Mouse (Mus musculus) forebrain, embryonic 12.5 days (tissue): ENCODE data around the gene Pik3r1. TPM values are rescaled to one million over a fixed set of nuclear protein-coding genes. Genes with fewer than 3 reads are reported as not detected.

Experiments
- ATAC-seq: fragments of 200-750 bp; cut with Nextera tagmentation; 2 replicates; pipeline ENCODE4 v1.8.0; 2017; ENCODE audit warnings: moderate TSS enrichment; ENCODE audit not compliant: low FRiP score
- H3K27ac ChIP-seq: fragments of 300-500 bp; sonication (generic); 2 replicates; pipeline ENCODE4 v1.5.1; 2016; ENCODE audit warnings: mild to moderate bottlenecking
- H3K27me3 ChIP-seq: fragments of 300-500 bp; sonication (generic); 2 replicates; pipeline ENCODE4 v1.6.1; 2016; ENCODE audit warnings: mild to moderate bottlenecking
- H3K36me3 ChIP-seq: fragments of 300-500 bp; sonication (generic); replicated peaks from 2 replicates; pipeline ENCODE4 v1.6.1; 2016; ENCODE audit warnings: mild to moderate bottlenecking
- H3K4me1 ChIP-seq: fragments of 300-500 bp; sonication (generic); 2 replicates; pipeline ENCODE4 v1.6.1; 2016
- H3K4me2 ChIP-seq: fragments of 300-500 bp; sonication (generic); 2 replicates; pipeline ENCODE4 v1.6.1; 2016; ENCODE audit warnings: mild to moderate bottlenecking, moderate library complexity
- H3K4me3 ChIP-seq: fragments of 300-500 bp; sonication (generic); replicated peaks from 2 replicates; pipeline ENCODE4 v1.5.1; 2016; ENCODE audit warnings: mild to moderate bottlenecking
- H3K9ac ChIP-seq: fragments of 300-500 bp; sonication (generic); 2 replicates; pipeline ENCODE4 v1.6.1; 2016; ENCODE audit warnings: mild to moderate bottlenecking
- H3K9me3 ChIP-seq: fragments of 300-500 bp; sonication (generic); 2 replicates; pipeline ENCODE4 v1.6.1; 2016
- WGBS: fragments of 180-500 bp; shearing (Covaris S2); methylation state at CpG from one replicate; pipeline ENCODE4 v1.1.7; 2016; 5-methylcytosine and 5-hydroxymethylcytosine counted together
- polyA plus RNA-seq: library from polyadenylated mRNA; unstranded; fragments of >200 nt; fragmentation: Nextera tagmentation; extraction: Ambion mirVana; gene quantifications from 2 replicates; pipeline ENCODE4 v1.2.1, GENCODE M21; 2016

The Pik3r1 gene
- polyA plus RNA-seq, 1 experiment from 2014 or later = 20.4 TPM

DNA sequence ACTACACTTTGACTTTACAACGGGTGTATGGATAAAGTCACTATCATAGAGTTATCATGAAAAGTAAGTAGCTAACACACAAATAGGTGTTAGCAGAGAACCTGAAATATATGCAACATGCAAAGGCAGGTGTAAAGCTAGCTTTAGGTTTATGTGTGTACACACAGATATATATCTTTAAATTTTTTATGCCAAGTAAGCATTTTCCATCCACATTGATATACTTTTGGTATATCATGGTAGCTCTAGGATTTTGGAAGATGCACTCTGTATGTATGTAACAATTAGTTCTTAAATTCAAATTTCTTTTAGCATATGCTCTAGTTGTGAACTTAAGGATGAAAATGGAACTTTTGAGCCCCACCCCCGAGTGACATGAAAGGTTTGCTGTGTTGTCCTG is 24.0 kb downstream of the Pik3r1 start:
- 88% methylated on average over 2 of the region's 2 CpGs for WGBS
- no peak overlapping the region for H3K9ac ChIP-seq
- no peak overlapping the region for H3K27ac ChIP-seq
- H3K9me3 ChIP-seq = no peaks in the 10 kb centered on the region
- no peak for ATAC-seq
- H3K4me1 ChIP-seq = no peaks in the 10 kb centered on the region
- no peak overlapping the region for H3K4me2 ChIP-seq
- H3K27me3 ChIP-seq = no peaks in the 10 kb centered on the region
- H3K36me3 ChIP-seq = no peaks in the 10 kb centered on the region
- no peak overlapping the region for H3K4me3 ChIP-seq

DNA sequence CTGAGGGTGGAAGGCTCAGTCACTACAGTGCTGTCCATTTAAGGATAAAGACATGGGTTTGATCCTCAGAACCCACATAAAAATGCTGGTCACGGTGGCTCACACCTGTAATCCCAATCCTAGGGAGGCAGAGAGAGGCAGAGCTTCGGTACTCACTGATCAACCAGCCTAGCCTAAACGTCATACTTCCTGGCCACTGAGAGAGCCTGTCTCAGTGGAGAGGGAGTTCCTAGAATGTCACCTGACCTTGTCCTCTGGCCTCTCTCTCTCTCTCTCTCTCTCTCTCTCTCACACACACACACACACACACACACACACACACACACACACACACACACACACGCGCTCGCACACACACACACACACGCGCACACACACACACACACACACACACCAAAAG is 24.8 kb downstream of the Pik3r1 start:
- ATAC-seq = no peak
- no peaks in the 10 kb centered on the region for H3K27me3 ChIP-seq
- no peak overlapping the region for H3K9ac ChIP-seq
- H3K9me3 ChIP-seq = no peaks in the 10 kb centered on the region
- no peak overlapping the region for H3K4me3 ChIP-seq
- no peak overlapping the region for H3K4me2 ChIP-seq
- no peaks in the 10 kb centered on the region for H3K36me3 ChIP-seq
- H3K27ac ChIP-seq = no peak overlapping the region
- H3K4me1 ChIP-seq = peaks cover 4% of the 10 kb centered on the region
- WGBS = 81% methylated on average over 6 of the region's 8 CpGs

DNA sequence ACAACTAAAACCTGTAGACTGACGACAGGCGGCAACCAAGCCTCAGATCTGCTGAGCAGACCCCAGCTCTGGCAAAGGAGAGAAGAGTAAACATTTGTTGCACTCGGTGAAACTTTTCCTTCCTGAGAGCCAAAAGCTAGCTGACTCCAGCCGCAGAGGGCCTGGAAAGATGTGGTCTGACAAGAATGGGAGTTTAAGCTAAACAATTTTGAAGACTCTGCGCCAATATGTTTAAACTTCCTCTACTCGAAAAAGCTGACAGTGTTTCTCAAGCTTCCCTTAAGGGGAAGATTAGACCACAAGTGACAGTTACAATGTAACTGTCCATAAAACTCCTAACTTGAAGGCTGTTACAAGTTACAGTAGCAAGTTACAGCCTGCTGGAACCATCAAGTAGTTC is 25.4 kb downstream of the Pik3r1 start:
- H3K9ac ChIP-seq = no peak overlapping the region
- H3K27me3 ChIP-seq = no peaks in the 10 kb centered on the region
- ATAC-seq = no peak
- peaks cover 4% of the 10 kb centered on the region for H3K4me1 ChIP-seq
- H3K4me2 ChIP-seq = no peak overlapping the region
- WGBS = 92% methylated on average over 6 of the region's 6 CpGs
- no peaks in the 10 kb centered on the region for H3K9me3 ChIP-seq
- no peaks in the 10 kb centered on the region for H3K36me3 ChIP-seq
- no peak overlapping the region for H3K4me3 ChIP-seq
- no peak overlapping the region for H3K27ac ChIP-seq

DNA sequence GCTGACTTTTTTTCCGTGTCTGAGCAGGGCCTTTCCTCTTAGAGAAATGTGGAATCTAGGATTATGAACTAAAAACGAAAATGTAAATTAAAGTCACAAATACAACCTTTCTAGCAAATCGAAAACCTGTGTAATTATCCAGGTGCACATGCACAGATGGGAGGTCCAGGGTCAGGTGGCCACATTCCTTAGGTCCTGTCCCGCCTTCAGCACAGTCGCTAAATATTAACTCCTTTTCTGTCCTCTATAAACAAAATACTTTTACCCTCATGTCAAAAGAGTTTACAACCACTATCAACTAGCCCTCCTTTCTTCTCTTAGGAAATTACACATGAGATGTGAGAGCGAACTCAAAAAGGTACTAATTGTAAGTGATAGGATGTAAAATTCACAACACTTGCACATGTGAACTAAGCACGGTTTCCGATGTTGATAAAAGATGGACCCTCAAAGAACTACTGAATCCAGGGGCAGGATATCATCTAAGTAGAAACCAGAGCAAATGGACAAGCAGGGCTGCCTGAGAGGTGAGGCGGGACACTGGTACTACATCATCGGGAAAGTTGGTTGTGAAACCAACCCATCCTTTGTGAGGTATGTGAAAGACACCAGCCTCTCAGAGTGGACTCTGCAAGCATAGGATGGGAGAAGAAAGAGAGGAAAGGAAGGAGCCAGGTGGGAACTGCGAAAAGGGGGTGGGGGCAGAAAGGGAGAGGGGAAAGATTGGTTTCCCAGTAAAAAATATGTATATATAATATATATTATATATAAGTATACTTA is 26.3 kb downstream of the Pik3r1 start:
- no peak for ATAC-seq
- H3K4me3 ChIP-seq = no peak overlapping the region
- H3K36me3 ChIP-seq = no peaks in the 10 kb centered on the region
- peaks cover 4% of the 10 kb centered on the region for H3K4me1 ChIP-seq
- no peaks in the 10 kb centered on the region for H3K9me3 ChIP-seq
- 0 out of 2 replicates have a peak, but pooled peaks cover under 1% of the 10 kb centered on the region for H3K27me3 ChIP-seq
- 93% methylated on average over 11 of the region's 11 CpGs for WGBS
- no peak overlapping the region for H3K4me2 ChIP-seq
- H3K27ac ChIP-seq = no peak overlapping the region
- H3K9ac ChIP-seq = no peak overlapping the region

DNA sequence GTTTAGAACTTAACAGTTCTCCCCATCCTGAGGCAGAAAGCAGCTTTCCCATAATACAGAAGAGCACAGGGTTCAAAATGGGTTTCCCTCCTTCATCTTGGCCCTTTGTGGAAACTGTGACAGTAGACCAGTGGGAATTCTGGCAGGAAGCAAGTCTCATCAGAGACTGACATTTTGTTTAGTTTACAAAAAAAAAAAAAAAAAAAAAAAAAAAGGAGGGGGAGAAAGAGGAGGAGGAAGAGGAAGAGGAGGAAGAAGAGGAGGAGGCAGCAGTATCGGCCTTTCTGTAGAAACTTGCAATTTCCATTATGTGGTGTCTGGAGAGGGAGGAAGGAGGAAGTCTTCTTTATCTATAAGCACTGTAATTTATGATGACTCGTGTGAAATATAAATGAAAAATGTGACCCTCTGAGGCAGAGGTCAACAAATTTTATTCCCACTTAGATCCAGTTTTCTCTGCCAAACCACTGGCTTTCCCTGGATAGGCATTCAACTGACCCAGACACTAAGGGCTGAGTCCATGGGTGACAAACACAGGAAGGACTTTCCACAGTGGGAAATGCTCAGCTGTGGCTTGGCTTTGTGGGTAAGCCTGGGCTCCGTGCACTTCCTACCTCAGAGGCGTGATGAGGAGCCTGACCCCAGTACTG is 28.2 kb downstream of the Pik3r1 start:
- Histone ChIP-seq H3K4me2 (no peak overlapping the region), H3K36me3 (no peaks in the 10 kb centered on the region), H3K9ac (no peak overlapping the region), H3K9me3 (no peaks in the 10 kb centered on the region), H3K27me3 (0 out of 2 replicates have a peak, but pooled peaks cover 3% of the 10 kb centered on the region), H3K4me1 (peaks cover 4% of the 10 kb centered on the region), H3K4me3 (no peak overlapping the region), H3K27ac (no peak overlapping the region)
- WGBS = 90% methylated on average over 4 of the region's 4 CpGs
- no peak for ATAC-seq

- Histone ChIP-seq H3K4me3 (no peak overlapping the region), H3K27me3 (0 out of 2 replicates have a peak, but pooled peaks cover 3% of the 10 kb centered on the region), H3K4me1 (peaks cover 4% of the 10 kb centered on the region), H3K9ac (no peak overlapping the region), H3K9me3 (no peaks in the 10 kb centered on the region), H3K36me3 (no peaks in the 10 kb centered on the region), H3K27ac (no peak overlapping the region), H3K4me2 (no peak overlapping the region)
- no peak for ATAC-seq
- WGBS = 47% methylated on average over 6 of the region's 6 CpGs
Measured at GRCm38 (mm10) chr13:101738769-101739168, 29.2 kb downstream of the Pik3r1 start.

DNA sequence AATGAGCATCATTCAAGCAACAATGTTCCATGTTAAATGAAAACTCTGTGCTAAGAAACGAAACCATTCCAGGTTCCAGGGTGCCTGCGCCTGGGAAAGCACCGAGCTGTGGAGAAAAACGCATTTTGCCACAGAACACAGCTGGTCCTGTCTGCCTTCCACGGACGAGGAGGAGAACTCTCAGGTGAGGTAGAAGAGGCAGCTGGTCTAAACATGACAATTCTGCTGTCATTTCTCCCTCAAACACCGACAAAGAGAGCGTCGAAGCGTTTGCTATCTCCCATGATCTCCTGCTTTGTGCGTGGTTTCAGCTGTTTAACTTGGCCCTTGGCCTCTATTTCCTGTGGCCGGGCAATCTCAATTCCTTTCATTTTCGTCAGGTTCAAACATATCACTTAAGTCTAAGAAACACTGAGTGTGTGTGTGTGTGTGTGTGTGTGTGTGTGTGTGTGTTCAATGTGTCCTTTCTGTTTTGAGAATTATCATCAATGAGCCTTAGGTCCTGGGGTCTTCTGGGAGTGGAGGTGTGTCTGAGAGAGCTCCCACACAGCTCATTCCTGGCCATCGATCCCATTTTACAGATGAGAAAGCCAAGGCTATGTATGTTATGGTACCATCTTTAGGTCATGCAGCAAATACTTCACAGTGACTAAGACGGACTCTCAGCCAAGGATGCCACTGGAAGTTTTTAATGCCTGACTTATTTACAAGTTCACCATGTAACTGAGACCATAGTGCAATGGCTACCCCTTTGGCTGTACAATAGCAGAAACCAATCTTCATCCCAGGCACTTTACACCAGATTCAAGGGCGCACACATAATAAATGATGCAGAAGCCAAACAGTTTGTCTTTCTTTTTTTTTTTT is 31.3 kb downstream of the Pik3r1 start:
- no peak for ATAC-seq
- 83% methylated on average over 16 of the region's 16 CpGs for WGBS
- Histone ChIP-seq H3K4me2 (no peak overlapping the region), H3K4me3 (no peak overlapping the region), H3K36me3 (no peaks in the 10 kb centered on the region), H3K9me3 (no peaks in the 10 kb centered on the region), H3K4me1 (peaks cover 4% of the 10 kb centered on the region), H3K9ac (no peak overlapping the region), H3K27ac (no peak overlapping the region), H3K27me3 (0 out of 2 replicates have a peak, but pooled peaks cover 3% of the 10 kb centered on the region)

DNA sequence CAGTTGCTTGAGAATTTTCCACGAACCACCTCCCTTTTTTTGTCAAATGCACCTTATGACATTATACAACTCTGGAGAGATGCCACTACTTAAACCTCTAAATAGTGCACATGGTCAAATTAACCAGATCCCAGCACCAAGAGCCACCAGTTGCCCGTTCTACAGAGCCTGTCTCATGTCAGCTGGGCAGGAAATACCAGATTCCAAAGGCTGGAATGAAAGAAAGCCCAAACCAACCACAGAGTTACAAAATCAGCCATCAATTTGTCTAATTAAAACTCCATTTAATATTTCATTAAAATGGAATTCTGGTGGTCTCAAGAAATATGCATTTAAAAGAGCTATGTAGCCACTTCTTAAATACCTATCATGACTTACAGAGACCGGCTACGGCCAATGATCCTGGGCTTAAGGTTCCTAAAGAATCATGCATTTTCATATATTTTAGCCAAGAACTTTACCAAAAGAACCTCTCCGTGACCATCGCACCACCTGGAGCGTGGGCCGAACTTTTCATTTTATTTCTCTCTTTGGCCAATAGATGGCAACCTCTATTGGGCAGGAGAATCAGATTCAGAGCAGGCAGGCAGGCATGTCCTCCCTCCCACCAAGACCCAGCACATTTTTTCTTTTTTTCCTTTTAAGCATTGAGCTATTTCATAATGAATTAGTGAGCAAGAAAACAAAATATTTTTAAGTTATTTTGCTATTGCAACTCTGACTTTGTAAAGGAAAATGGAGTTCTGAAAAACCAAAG is 32.5 kb downstream of the Pik3r1 start:
- H3K4me2 ChIP-seq = no peak overlapping the region
- no peak overlapping the region for H3K9ac ChIP-seq
- no peak for ATAC-seq
- H3K4me1 ChIP-seq = peaks cover 4% of the 10 kb centered on the region
- no peak overlapping the region for H3K27ac ChIP-seq
- 0 out of 2 replicates have a peak, but pooled peaks cover 3% of the 10 kb centered on the region for H3K27me3 ChIP-seq
- no peak overlapping the region for H3K4me3 ChIP-seq
- no peaks in the 10 kb centered on the region for H3K9me3 ChIP-seq
- 67% methylated on average over 8 of the region's 8 CpGs for WGBS
- H3K36me3 ChIP-seq = no peaks in the 10 kb centered on the region

- Histone ChIP-seq H3K27me3 (0 out of 2 replicates have a peak, but pooled peaks cover 3% of the 10 kb centered on the region), H3K4me1 (peaks cover 13% of the 10 kb centered on the region), H3K36me3 (no peaks in the 10 kb centered on the region), H3K27ac (no peak overlapping the region), H3K9me3 (no peaks in the 10 kb centered on the region), H3K9ac (no peak overlapping the region), H3K4me2 (no peak overlapping the region), H3K4me3 (no peak overlapping the region)
- 87% methylated on average over 7 of the region's 7 CpGs for WGBS
- ATAC-seq = no peak
Measured at GRCm38 (mm10) chr13:101734227-101734626, 33.8 kb downstream of the Pik3r1 start.

DNA sequence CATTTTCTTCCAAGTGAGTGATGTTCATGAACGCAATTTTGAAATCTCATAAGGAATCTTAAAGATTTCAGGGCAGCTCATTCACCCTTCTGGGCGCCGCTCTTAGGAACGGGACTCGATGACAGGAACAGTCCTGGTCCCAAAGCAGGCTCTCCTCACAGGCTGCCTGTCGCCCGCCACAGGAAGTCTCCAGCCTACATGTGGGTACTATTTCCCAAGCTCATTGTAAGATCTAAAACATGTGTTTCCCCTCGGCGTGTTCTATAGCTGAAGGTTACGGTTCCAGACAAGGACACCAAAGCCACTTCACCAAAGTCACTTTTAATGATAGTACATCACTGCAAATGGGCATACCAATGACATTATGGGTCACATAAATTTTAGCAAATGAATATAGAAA is 35.3 kb downstream of the Pik3r1 start:
- Histone ChIP-seq H3K4me1 (peaks cover 11% of the 10 kb centered on the region), H3K9ac (no peak overlapping the region), H3K9me3 (no peaks in the 10 kb centered on the region), H3K4me3 (no peak overlapping the region), H3K36me3 (no peaks in the 10 kb centered on the region), H3K27ac (no peak overlapping the region), H3K27me3 (0 out of 2 replicates have a peak, but pooled peaks cover 3% of the 10 kb centered on the region), H3K4me2 (no peak overlapping the region)
- WGBS = 87% methylated on average over 10 of the region's 10 CpGs
- ATAC-seq = no peak

- Histone ChIP-seq H3K9ac (no peak overlapping the region), H3K27ac (no peak overlapping the region), H3K4me2 (no peak overlapping the region), H3K4me1 (peaks cover 11% of the 10 kb centered on the region), H3K36me3 (no peaks in the 10 kb centered on the region), H3K27me3 (0 out of 2 replicates have a peak, but pooled peaks cover 3% of the 10 kb centered on the region), H3K4me3 (no peak overlapping the region), H3K9me3 (no peaks in the 10 kb centered on the region)
- ATAC-seq = no peak
- 88% methylated on average over 7 of the region's 7 CpGs for WGBS
Measured at GRCm38 (mm10) chr13:101731777-101732176, 36.2 kb downstream of the Pik3r1 start.
